Mouse (Mus musculus): ENCODE measurements around the gene Palmd.

Palmd gene

DNA sequence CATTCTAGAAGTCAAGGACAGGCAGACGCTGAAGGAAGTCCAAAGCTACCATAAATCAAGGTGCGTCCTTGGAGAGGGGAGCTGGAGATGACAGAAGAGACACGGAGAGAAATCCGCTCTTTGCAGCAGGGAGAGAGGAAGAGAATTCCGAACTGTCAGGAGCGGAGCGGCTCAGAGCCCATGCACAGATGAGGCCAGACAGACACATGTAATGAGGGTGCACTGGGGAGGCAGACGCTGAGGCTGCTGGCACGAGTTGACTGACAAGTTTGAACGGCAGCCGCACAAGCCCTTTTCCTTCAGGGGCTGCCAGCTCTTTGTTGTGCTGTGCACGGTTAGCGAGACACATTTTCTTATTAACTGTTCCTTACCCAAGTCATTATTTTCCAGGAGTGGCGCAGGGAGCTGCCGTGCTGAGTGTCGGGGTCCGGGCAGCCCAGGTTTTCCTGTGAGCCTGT, at the start of gene Palmd:
Gene Palmd (minus strand): TSS at position 448 of the 458 bp plus-strand sequence.
- peak; percentile 51 for DNase-seq (ENCODE audit: extremely low spot score)

DNA sequence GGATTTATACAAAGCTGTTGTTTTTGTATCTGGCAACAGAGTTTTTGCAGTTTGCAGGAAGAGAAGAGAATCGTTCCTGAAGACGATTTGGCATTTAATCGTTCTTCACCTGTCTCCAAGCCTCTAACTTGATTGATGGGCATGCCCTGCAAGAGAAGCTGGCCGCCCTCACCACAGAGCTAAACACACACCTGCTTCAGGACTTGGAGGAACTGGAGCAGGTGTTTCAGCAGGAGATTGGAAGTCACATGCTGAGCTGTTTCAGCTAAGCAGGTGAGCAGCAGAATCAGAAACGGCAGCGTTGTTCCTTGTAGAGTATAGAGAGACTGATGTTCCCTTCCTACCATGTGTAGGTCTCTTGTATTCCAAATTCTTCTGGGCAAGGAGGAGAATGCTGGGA, 41.4 kb upstream of the Palmd start:
- DNase-seq (ENCODE audit: extremely low spot score), result no peak

DNA sequence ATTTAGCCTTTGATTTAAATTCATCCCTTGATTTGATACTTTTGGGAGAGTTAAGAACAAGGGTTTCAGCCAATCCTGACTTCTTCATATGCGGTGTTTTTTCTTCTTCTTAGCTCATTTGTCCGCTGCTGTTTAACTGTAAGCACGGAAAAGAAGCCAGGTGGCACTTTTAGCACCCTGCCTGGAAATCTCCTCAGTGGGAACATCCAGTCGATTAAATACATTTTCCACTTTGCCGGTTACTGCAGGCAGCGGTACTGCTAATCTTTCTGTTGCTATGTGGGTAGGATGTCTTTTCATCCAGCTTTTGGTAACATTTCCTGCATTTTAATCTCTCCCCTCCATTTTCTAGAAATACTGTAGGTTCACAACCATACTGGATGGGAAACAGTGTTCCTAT, 38.6 kb upstream of the Palmd start:
- no peak for DNase-seq (ENCODE audit: extremely low spot score)

DNA sequence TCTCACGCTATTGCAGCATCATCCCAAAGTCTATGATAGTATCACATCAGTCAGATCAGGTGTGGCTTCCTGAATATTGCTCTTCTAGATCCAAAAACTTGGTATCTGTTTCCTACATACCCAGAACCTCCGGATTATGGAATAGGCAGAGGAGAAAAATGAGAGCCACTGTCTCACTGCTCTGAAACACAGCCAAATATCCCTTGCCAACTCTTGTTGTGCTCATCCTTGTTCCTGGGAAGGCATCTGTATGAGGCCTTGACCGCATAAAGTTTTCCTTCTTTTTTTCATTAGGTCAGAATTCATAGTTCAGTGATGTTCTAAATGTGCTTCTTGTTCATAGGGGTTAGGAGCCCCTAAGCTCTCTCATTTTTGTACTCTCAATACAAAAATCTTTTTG, 37.8 kb upstream of the Palmd start:
- no peak for DNase-seq (ENCODE audit: extremely low spot score)

DNA sequence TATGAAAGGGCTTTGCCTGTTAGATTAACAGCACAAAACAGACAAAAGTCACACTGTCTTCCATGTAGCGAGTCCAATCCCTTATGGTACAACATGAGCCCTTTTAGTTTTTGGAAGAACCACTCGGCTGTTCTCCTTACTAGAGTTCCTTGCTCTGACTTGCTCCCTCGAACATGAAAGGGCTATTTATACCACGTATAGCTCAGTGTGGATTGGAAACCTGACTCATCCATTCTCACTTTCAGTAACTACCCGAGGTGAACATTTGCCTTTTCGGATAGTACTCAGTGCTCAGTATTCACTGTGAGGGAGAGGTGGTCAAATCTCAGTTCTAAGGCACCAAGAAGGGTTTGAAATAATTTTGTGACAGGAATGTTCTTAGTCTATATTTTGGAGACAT, 34.6 kb upstream of the Palmd start:
- DNase-seq (ENCODE audit: extremely low spot score), result no peak

DNA sequence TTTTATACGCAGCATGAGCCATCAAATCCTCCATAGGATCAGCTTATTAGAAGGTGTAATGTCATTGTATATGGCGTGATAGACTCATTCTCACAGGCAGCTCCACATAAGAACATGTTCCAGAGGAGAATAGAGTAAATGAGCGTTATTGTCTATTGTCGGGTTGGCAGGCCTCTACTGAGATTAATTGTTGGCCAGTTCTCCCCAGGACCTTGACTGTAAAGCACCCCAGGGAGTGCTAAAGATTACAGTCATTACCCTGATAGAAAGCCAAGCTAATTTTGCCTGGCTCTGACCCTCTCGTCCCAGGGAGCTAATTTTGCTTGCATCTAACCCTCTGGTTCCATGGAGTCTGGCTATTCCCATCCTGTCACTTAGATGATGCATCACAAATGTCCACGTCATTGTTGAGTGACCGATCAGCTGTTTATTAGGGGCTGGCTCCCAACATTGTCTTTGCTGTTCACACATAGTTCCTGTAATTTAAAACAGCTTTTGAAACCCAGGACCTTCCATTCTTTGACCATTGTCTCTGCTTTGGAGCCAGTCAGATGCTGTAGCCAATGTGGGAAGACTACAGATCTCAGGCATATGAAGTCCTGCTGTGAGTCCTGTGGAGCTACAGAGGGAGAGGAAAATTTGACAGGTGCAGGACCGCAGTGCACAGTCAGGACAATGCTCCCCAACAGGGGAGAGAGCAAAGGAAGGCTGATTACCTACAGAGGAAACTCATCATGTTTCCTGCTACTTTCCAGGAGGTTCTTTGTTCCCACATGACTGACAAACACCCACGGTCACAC, 33.1 kb upstream of the Palmd start:
- no peak for DNase-seq (ENCODE audit: extremely low spot score)

DNA sequence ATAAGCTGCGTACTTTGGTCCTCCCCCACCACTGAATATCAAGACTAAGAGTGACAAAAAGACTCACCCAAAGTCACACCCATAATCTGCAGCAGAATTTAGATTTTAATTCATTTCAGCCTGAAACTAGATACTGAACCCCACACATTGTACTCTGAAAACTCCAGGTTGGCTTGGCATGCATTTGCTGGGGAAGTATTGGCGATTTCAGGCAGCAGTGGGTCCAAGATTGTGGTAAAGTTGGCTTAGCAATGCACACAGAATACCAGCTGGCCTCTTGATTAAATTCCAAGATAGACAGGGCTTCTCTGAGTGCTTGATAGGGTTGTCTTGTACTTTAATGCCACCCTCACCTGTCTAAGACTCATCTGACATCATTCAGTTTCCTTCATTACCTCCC, 24.2 kb upstream of the Palmd start:
- no peak for DNase-seq (ENCODE audit: extremely low spot score)

DNA sequence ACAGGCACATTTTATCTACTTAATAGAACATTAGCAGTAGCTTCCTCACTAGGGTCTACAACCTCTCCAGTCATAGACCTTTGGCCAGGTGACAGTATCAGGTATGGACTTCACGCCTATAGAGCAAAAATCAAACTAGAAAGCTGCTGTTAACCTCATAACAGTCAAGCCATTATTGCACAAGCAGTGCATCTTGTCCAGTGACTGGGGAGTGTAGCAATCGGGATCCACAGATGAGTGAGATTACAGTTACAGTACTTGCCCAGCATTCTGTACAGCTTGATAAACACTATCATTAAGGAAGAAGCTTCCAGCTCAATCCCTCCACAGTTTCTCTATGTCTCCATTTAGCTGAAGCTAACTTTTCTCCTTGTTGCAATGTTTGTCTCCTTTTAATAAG, 22.4 kb upstream of the Palmd start:
- no peak for DNase-seq (ENCODE audit: extremely low spot score)

DNA sequence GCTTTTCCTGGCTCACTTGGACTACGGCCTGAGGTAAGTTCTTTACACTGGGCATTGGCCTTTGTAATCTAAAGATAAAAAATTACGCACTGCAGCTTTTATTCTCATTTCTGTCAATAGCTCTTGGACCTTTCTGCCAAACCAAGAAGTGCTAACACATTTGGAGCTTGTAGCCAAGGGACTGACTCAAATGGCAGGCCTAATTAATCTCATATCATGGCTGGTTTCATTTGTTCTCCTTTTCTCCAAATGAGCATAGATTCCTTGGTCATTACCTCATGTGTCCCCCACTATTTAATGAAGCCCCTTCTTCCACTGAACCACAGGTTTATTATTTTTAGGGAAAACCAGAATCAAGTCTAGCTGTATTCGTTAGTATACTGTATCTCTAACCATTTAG, 19.4 kb upstream of the Palmd start:
- DNase-seq (ENCODE audit: extremely low spot score), result no peak

DNA sequence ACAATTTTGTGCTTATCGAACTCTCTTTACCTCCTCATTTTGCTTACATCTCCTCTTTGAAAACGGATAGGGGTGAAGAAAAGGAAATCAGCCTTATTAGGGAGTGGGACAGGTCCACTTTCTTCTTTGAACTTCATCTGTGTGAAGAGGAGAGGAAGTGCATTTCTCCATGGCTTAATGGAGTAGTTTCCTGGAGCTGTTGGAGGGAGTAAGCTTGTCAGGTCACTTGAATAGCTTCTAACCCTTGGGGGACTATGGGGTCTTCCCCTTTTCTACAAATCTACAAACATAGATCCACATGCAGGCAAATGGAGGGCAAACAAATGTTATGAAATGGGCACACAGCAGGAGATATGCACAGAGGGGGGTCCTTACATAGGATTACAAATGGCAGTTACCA, 17.7 kb upstream of the Palmd start:
- no peak for DNase-seq (ENCODE audit: extremely low spot score)

DNA sequence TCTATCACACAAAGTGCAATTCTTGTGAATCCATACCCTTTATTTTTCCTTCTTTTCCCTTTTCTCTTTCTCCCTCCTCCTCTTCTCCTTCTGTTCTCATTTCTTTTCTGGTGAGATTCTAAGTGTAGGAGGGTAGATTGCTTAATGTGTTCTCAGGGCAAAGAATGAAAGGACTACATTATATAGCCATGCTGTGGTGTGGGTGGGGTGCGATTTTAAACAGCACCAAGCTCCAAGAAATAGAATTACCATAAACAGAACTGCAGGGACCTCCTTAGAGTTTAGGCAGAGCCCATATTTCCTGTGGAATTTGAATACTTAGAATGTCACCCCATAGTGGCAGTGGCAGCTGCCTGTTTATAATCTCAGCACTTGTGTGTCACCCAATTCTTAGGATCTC, 17.0 kb upstream of the Palmd start:
- DNase-seq (ENCODE audit: extremely low spot score), result no peak

DNA sequence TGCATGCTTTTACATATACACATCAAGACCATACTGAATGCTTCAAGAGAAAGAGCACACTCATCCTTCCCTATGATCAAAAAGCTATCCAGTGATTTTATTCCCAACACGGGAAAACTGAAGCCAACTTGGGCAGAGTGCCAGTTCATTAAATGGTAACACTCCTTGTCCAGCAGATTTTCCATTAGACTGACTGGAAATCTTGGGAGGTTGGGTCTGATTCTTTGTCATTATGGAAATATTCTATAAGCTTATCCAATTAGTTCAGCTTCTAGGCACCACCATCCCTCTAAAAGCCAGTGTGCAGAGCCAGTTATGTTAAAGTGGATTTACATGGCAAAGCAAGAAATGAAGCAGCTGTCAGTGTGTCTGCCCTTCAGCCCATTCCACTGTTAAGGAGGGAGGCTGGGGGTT, 16.3 kb upstream of the Palmd start:
- DNase-seq (ENCODE audit: extremely low spot score), result no peak

DNA sequence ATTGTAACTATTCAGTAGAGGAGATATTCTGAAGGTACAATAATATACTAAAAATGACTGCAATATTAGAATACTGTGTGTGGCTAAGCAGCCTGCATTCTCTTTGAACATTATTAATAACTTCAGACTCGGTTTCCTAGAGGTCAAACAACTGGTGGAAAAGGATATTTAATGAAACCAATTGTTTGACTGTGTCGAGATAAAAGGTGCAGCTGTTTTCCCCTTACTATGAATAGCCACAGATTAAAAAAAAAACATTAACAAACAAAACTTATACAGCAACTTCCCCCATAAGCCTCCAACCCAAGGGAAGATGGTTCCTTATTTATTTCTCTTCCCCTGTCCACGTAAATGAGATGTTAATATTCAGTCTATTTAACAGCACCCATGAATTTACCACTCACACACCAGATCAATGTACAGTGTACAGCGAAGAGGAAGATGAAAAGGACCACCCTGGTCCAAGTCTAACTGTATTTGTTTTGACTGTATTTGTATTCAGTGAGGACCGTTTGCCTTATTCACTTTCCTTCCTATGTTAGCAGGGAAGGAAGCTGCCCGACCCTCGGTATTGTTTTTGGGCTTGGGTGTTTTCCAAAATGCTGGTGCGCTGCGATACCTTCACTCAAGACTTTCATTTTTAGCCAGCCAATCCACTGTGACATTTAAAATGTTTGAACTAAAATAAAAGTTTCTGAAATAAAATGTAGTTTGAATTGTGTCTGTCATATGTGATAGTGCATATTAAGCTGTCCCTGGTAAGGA, 13.2 kb upstream of the Palmd start:
- DNase-seq (ENCODE audit: extremely low spot score), result no peak

DNA sequence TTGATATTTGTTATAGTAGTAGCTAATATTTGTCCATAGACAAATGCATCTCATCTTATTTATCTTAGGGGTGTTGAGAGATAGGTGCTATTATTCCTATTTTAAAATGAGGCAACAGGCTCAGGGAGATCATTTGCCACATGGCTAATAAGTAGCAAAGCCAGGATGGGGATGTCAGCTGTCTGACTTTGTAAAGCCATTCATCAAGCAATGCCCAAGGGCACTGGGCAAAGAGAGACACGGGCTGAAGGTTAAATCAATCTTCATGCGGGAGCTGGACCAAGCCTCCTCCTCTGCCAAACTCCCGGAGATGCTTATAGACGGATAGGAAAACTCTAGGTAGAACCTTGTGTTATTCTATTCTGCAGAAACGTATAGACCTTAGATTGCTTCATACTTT, 999 bp upstream of the Palmd start:
- no peak for DNase-seq (ENCODE audit: extremely low spot score)

DNA sequence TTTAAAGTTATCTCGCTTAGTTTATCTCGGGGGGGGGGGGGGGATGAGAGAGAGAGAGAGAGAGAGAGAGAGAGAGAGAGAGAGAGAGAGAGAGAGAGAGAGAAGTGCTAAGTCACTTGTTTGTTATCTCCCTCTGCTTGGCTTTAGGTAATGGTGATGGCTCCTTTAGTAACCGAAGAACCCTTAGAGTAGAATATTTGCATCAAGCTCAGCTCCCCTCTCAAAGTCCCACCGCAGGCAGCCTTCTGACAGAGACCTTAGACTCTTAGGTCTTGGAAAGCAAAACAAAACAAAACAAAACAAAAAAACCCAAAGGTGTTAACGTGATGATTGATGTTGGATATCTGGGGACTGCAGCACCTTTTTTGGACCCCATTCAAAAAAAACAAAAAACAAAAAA, 216 bp upstream of the Palmd start:
- DNase-seq (ENCODE audit: extremely low spot score), result no peak

DNA sequence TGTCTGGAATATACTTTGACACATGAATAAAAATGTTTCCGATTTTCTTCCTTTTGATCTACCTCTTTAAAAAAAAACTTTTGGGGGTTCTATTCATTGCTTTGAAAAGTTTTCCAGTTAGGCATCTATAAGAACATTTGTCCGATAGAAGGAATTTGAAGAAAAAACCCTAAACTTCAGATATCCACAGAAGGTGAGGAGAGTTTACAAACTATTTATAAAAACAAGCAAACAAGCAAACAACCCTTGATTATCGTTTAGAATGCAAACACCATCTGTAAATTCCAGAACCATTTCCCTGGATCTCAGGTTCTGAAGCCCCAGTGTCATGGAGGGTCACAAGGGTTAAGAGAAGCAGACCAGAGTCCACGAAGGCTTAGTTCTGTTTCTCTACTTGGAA, 820 bp downstream of the Palmd start, which contains the start of gene 4930455H04Rik:
Gene 4930455H04Rik (plus strand): TSS at position 301 of the 400 bp plus-strand sequence.
- no peak for DNase-seq (ENCODE audit: extremely low spot score)

DNA sequence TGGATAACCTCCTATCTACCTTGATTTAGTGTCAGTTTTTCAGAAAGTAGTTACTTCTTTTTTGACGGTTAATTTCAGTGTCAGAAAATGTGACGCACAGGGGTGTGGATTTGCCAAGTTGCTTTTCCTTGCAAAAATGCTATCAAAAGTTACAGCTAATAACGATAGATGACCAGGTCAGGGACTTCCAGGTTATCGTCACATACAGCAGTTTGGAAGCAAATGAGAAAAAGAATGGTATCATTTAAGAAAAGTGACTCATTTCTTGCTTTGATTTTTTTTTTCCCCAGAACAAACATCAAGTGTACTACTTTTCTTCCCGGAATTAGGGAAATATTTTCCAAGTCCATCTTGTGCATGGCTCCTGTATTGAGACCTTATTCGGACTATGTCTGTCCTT, 1.4 kb downstream of the Palmd start:
- no peak for DNase-seq (ENCODE audit: extremely low spot score)

DNA sequence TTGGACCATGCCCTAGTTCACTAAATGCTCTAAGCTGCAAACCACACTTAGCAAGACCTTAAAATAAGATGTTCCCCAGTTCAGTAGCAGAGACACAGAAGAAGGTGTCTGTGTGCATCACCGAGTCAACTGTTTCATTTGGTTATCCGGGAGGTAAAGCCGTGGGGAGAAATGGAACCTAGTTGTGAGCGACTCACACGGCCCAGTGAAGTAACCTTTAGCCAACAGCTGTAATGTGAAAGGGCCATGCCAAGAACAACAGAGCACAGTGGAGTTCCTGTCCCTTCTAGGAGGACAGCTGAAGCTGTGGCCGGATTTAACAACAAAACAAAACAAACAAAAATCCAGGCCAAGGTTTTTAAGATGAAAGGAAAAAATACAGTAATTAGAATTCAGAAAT, 2.0 kb downstream of the Palmd start:
- DNase-seq (ENCODE audit: extremely low spot score), result no peak

DNA sequence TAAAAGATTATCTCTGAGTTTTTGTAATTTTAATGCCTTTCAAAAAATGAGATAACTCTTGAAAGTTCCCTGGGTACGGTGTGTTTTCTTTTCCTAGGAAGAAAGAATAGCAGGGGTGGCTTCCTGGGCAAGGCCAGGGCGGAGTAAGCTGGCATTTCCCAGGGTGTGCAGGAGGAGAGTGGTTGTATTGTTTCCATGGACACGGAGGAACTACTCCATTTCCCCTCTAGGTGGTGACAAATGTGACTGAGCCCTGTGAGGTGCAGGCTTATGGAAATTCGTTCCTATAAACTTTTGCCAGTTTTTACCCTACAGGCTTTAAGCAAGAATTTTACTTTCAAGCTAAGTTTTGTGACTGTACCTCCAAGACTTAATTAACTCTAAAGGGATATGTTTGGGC, 2.6 kb downstream of the Palmd start:
- DNase-seq (ENCODE audit: extremely low spot score), result peak; percentile 33

DNA sequence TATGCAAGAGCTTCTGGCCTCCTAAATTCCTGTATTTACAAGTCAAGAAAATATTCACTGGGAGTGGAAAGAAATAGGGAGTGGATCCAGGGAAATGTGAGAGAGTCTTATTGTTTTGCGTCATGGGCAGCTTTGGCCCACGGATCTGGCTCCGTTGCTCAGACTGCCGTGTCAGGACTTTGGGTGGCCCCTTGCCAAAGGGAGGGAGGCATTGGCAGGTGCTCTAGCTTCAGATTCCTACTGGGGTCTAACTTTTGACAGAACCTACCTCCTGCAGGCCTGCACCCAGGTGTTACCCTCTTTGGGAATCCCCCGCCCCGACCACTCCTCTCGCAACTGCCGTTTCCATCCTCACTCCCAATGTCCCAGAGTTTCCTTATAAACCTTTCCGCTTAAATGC, 4.4 kb downstream of the Palmd start:
- DNase-seq (ENCODE audit: extremely low spot score), result no peak

DNA sequence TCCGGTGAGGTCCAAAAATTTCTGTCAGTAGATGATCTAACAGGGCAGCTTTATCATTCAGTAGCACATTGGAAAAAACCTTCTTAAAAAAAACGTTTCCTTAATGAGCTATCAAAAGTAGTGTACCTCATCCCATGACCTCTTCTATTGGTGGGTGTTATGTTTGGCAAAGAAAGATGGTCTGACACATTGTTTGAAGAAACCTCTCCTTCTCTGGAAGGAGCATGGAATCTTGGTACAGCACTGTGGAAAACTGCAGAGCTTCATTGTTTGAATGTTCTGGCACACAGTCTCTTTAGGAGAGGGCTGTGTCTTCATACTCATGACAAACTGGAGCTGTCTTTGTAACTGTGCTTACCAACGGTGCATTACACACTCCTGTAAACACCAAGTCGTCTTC, 5.6 kb downstream of the Palmd start:
- no peak for DNase-seq (ENCODE audit: extremely low spot score)

DNA sequence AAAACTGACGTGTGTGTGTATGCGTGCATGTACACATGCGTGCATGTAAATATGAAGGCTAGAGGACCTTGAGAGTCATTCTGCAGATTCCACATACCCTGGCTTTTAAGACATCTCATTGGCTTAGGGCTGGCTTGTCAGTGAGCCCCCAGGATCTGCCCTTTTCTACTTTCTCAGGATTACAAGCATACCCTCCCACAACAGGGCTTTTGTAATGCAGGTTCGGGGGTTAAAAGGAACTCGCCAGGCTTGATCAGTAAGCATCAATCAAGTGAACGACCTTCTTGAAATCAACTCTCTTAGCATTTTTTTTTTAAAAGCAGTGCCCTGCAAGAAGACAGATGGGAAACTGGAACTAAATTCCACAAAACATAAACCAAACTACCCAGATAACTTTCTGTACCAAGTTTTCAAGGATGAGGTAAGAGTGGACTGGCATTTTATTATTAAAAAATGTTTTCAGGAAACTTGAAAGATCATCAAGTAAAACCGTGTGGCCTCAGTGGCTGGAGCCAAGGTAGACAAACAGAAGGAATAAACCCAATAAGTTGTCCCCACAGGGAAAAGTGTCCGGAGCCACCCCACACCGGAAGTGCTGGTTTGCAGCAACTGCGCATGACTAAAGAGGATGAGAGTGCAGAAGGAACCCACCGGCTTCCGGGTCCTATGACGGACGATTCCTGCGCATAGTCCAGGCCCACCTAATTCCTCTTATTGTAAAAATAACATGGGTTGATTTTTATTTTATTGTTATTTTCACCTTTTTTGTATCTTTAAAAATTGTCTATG, 7.2 kb downstream of the Palmd start:
- no peak for DNase-seq (ENCODE audit: extremely low spot score)
